8 mouse cellular contexts compared by ENCODE assay signal in the genomic region with DNA sequence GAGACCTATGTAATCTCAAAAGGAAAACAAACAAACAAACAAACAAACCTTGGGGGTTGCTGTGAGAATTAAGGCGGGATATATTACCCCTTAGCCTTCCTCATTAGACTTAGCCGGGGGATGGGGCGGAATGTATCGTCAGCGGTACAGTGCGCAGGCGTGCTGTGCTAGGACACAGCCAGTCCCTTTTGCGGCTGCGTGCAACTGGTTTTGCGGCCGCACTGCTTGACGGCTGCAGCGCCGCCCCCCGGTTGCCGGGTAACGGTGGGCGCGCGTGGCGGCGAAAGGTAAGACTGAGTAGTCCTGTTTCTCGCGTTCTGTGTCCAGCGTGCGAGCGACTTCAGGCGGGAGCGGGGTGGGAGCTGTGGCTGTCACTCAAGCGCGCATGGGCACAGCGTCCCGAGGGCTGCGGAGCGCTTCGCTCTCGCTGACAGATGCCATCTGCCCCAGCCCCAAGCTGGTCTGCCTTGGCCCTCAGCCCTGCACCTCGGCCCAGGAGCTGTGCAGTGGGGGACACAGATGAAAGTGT. TPM values are rescaled to one million over a fixed set of nuclear protein-coding genes. Genes with fewer than 3 reads are reported as not detected.
A peak's percentile ranks its signal among the peaks of the same experiment; 100 is the strongest.
DNase-seq lines count a peak whose midpoint lies in the region; ATAC-seq lines count a peak whose summit lies in the region.

TSS of gene Tsen2 (plus strand) at position 223 of the 529 bp plus-strand sequence.

- H3K9me3 ChIP-seq in hindbrain, embryonic 16.5 days (ENCODE audit: control insufficient read depth, low read length) = no peaks in the 10 kb centered on the region

- H3K36me3 ChIP-seq in hindbrain, embryonic 16.5 days (ENCODE audit: control insufficient read depth, insufficient read depth, low read length) = peaks cover 9% of the 10 kb centered on the region; the same call in 1 of the 2 replicates
- peaks cover 8% of the 10 kb centered on the region; the same call in 1 of the 2 replicates for H3K36me3 ChIP-seq in macrophage (ENCODE audit: inconsistent target)

- WGBS in hindbrain, embryonic 16.5 days = under 1% methylated on average over 37 of the region's 38 CpGs
- WGBS in macrophage (ENCODE audit: missing documents) = under 1% methylated on average over 38 of the region's 38 CpGs

- H3K4me1 ChIP-seq in hindbrain, embryonic 16.5 days (ENCODE audit: control insufficient read depth, insufficient read depth, low read depth, low read length) = peaks cover 9% of the 10 kb centered on the region

- H3K4me2 ChIP-seq in hindbrain, embryonic 16.5 days (ENCODE audit: low read length) = peak within 1 kb of the TSS; percentile 74

- peak within 1 kb of the TSS; percentile 84 for H3K9ac ChIP-seq in hindbrain, embryonic 16.5 days (ENCODE audit: low read depth, low read length)

- ATAC-seq in hindbrain, embryonic 16.5 days = peak; percentile 97

- no peaks in the 10 kb centered on the region for H3K27me3 ChIP-seq in hindbrain, embryonic 16.5 days (replicated peaks; ENCODE audit: control insufficient read depth, insufficient read depth, low read length)

- H3K27ac ChIP-seq in hindbrain, embryonic 16.5 days (ENCODE audit: low read depth, low read length) = peak within 1 kb of the TSS; percentile 87
- peak within 1 kb of the TSS; percentile 25 for H3K27ac ChIP-seq in macrophage

- H3K4me3 ChIP-seq in hindbrain, embryonic 16.5 days (ENCODE audit: low read length) = peak within 1 kb of the TSS; percentile 79
- H3K4me3 ChIP-seq in macrophage (ENCODE audit: inconsistent target) = peak within 1 kb of the TSS; percentile 54

- peak; percentile 96 for DNase-seq in T-cell, adult 2 months (ENCODE audit: low spot score)
- peak; percentile 97 for DNase-seq in cerebellum, postnatal 36 days
- DNase-seq in gastrocnemius, adult 18-20 months (ENCODE audit: low spot score) = peak; percentile 97
- DNase-seq in left cerebral cortex, adult 18-20 months (ENCODE audit: low spot score in 2 of 2) = peak; percentile 97 to 98
- DNase-seq in right cerebral cortex, adult 18-20 months = peak; percentile 97
- peak; percentile 88 for DNase-seq in urinary bladder, postnatal 10 days (ENCODE audit: low spot score)

- no peaks in the 10 kb centered on the region for H3K79me2 ChIP-seq in macrophage (ENCODE audit: inconsistent target)

RNA-seq across cellular contexts. Expression of gene Tsen2, which starts in this region (rescaled TPM):
- total RNA-seq in gastrocnemius, adult 18-20 months (2021) = 1 to 10 TPM; 5.1 to 7.4 TPM
- 32.0 and 38.5 TPM in 2 replicates for polyA plus RNA-seq in hindbrain, embryonic 16.5 days (2015; fragmentation: Nextera tagmentation; extraction: Ambion mirVana)
- total RNA-seq in left cerebral cortex, adult 18-20 months (2021) = 10 to 100 TPM; 23.5 to 24.8 TPM
- 10 to 100 TPM in 10 of 26 experiments, 1 to 10 TPM in 15, under 1 TPM in 1; 0.18 to 15.3 (median 7.6) TPM for total RNA-seq in macrophage (2018; cell fraction: chromatin; rRNA removed)
- 1 to 10 TPM; 2.1 to 5.9 (median 4.0) TPM for total RNA-seq in macrophage (2018; cell fraction: cytosol; rRNA removed)
- 10 to 100 TPM in 3 of 26 experiments, 1 to 10 TPM in 22, under 1 TPM in 1; 0.44 to 12.4 (median 3.7) TPM for total RNA-seq in macrophage (2018; cell fraction: nucleus; rRNA removed)
- polyA plus RNA-seq in macrophage (2018) = 5.4 to 9.0 TPM (median 7.2 TPM) in 3 replicates

Comparison
In these comparisons a context has a peak if more than half of its experiments do, and no peak if none do; other contexts are left out.
1. Peak in every context shown above with its lines: DNase-seq, ATAC-seq, H3K4me3 ChIP-seq and H3K27ac ChIP-seq.